7 mouse cellular contexts compared by ENCODE assay signal in genomic region chr16:66585698-66586284, GRCm38 (mm10).
DNase-seq lines count a peak whose midpoint lies in the region; ATAC-seq and TF ChIP-seq lines count a peak whose summit lies in the region.

No protein-coding gene starts in this region.

- H3K4me2 ChIP-seq in liver, embryonic 11.5 days: no peak overlapping the region
- H3K4me2 ChIP-seq in embryonic facial prominence, embryonic 14.5 days (ENCODE audit: low read depth, low read length): peak overlapping the region; percentile 23
- 0 out of 2 replicates have a peak overlapping the region, but pooled peaks have one; percentile 6 for H3K4me2 ChIP-seq in intestine, embryonic 16.5 days (ENCODE audit: low read depth, low read length)

- no peaks in the 10 kb centered on the region for H3K4me1 ChIP-seq in liver, adult 2 months (ENCODE audit: control insufficient read depth, insufficient read depth, low read length)
- H3K4me1 ChIP-seq in liver, embryonic 11.5 days (replicated peaks; ENCODE audit: control insufficient read depth, insufficient read depth, low read length): no peaks in the 10 kb centered on the region
- H3K4me1 ChIP-seq in embryonic facial prominence, embryonic 14.5 days (ENCODE audit: control insufficient read depth, insufficient read depth, low read length): no peaks in the 10 kb centered on the region
- H3K4me1 ChIP-seq in intestine, embryonic 16.5 days (ENCODE audit: control insufficient read depth, insufficient read depth, low read length): no peaks in the 10 kb centered on the region
- H3K4me1 ChIP-seq in kidney, adult 2 months (ENCODE audit: control insufficient read depth, insufficient read depth, low read length): no peaks in the 10 kb centered on the region

- TF ChIP-seq CTCF in liver, adult 2 months (IDR thresholded peaks at IDR 0.05; ENCODE audit: low read depth, low read length): no peak
- TF ChIP-seq CTCF in kidney, adult 2 months (conservative IDR thresholded peaks at IDR 0.05; ENCODE audit: insufficient read depth, insufficient read length, low read depth, low read length): no peak

- H3K27me3 ChIP-seq in liver, adult 2 months (ENCODE audit: control insufficient read depth, insufficient read depth, low read length): no peaks in the 10 kb centered on the region
- H3K27me3 ChIP-seq in liver, embryonic 11.5 days (replicated peaks; ENCODE audit: control insufficient read depth, insufficient read depth, low read length): no peaks in the 10 kb centered on the region
- H3K27me3 ChIP-seq in embryonic facial prominence, embryonic 14.5 days (replicated peaks; ENCODE audit: control insufficient read depth, insufficient read depth, low read length): no peaks in the 10 kb centered on the region
- no peaks in the 10 kb centered on the region for H3K27me3 ChIP-seq in intestine, embryonic 16.5 days (replicated peaks; ENCODE audit: control insufficient read depth, insufficient read depth, low read length)
- H3K27me3 ChIP-seq in kidney, adult 2 months (replicated peaks; ENCODE audit: control insufficient read depth, insufficient read depth, low read length): no peaks in the 10 kb centered on the region

- no peaks in the 10 kb centered on the region for H3K36me3 ChIP-seq in liver, adult 2 months (ENCODE audit: control insufficient read depth, insufficient read depth, low read length)
- H3K36me3 ChIP-seq in liver, embryonic 11.5 days (ENCODE audit: control insufficient read depth, insufficient read depth, low read length): no peaks in the 10 kb centered on the region
- H3K36me3 ChIP-seq in embryonic facial prominence, embryonic 14.5 days (ENCODE audit: control insufficient read depth, insufficient read depth, low read length): no peaks in the 10 kb centered on the region
- H3K36me3 ChIP-seq in intestine, embryonic 16.5 days (ENCODE audit: control insufficient read depth, insufficient read depth, low read length): no peaks in the 10 kb centered on the region
- H3K36me3 ChIP-seq in kidney, adult 2 months (ENCODE audit: control insufficient read depth, insufficient read depth, low read length): no peaks in the 10 kb centered on the region

- DNase-seq in liver, adult 2 months (ENCODE audit: extremely low read depth, low read depth, low spot score): peak; percentile 1
- no peak for DNase-seq in liver, embryonic 11.5 days (ENCODE audit: low spot score)
- DNase-seq in embryonic facial prominence, embryonic 14.5 days (ENCODE audit: low spot score): peak; percentile 35
- peak; percentile 63 for DNase-seq in retina, embryonic 14.5 days (ENCODE audit: low spot score)
- DNase-seq in frontal cortex, postnatal 14 days (ENCODE audit: low spot score in 2 of 2): no peak
- DNase-seq in kidney, adult 2 months: no peak

- ATAC-seq in liver, embryonic 11.5 days (replicated peaks; ENCODE audit: low FRiP score): no peak
- ATAC-seq in embryonic facial prominence, embryonic 14.5 days (ENCODE audit: low read depth): no peak
- ATAC-seq in intestine, embryonic 16.5 days: peak; percentile 88

- no peak for TF ChIP-seq POLR2A in liver, adult 2 months (IDR thresholded peaks at IDR 0.05; ENCODE audit: extremely low read depth, insufficient read depth, low read length)
- no peak for TF ChIP-seq POLR2A in kidney, adult 2 months (IDR thresholded peaks at IDR 0.05; ENCODE audit: low read depth, low read length)

- no peaks in the 10 kb centered on the region for H3K79me2 ChIP-seq in liver, adult 2 months (ENCODE audit: control insufficient read depth, insufficient read depth, low read length)

- no peaks in the 10 kb centered on the region for H3K9me3 ChIP-seq in liver, embryonic 11.5 days (ENCODE audit: control insufficient read depth, low read length)
- no peaks in the 10 kb centered on the region for H3K9me3 ChIP-seq in embryonic facial prominence, embryonic 14.5 days (ENCODE audit: control insufficient read depth, low read length)
- H3K9me3 ChIP-seq in intestine, embryonic 16.5 days (ENCODE audit: control insufficient read depth, low read length): no peaks in the 10 kb centered on the region

- no peak overlapping the region for H3K4me3 ChIP-seq in liver, adult 2 months (ENCODE audit: insufficient read depth, low read depth, low read length)
- H3K4me3 ChIP-seq in liver, embryonic 11.5 days (ENCODE audit: low read depth, low read length): no peak overlapping the region
- H3K4me3 ChIP-seq in embryonic facial prominence, embryonic 14.5 days (ENCODE audit: low read depth, low read length): no peak overlapping the region
- 0 out of 2 replicates have a peak overlapping the region, but pooled peaks have one; percentile 0 for H3K4me3 ChIP-seq in intestine, embryonic 16.5 days (ENCODE audit: low read length)
- H3K4me3 ChIP-seq in kidney, adult 2 months (ENCODE audit: insufficient read depth, low read depth, low read length): no peak overlapping the region

- no peak overlapping the region for H3K9ac ChIP-seq in liver, adult 2 months (ENCODE audit: low read depth, low read length)
- H3K9ac ChIP-seq in liver, embryonic 11.5 days (ENCODE audit: low read depth, low read length): no peak overlapping the region
- no peak overlapping the region for H3K9ac ChIP-seq in embryonic facial prominence, embryonic 14.5 days (ENCODE audit: low read depth, low read length)
- no peak overlapping the region for H3K9ac ChIP-seq in intestine, embryonic 16.5 days (ENCODE audit: low read depth, low read length)

- WGBS in liver, adult 2 months: 6% methylated on average over 12 of the region's 12 CpGs
- WGBS in liver, embryonic 11.5 days: 13% methylated on average over 12 of the region's 12 CpGs
- 15% methylated on average over 12 of the region's 12 CpGs for WGBS in embryonic facial prominence, embryonic 14.5 days
- 8% methylated on average over 12 of the region's 12 CpGs for WGBS in intestine, embryonic 16.5 days
- WGBS in kidney, adult 2 months: 9% methylated on average over 12 of the region's 12 CpGs

- H3K27ac ChIP-seq in liver, adult 2 months (replicated peaks; ENCODE audit: insufficient read depth, low read depth, low read length): no peak overlapping the region
- H3K27ac ChIP-seq in liver, embryonic 11.5 days (ENCODE audit: low read depth, low read length): no peak overlapping the region
- no peak overlapping the region for H3K27ac ChIP-seq in embryonic facial prominence, embryonic 14.5 days (replicated peaks; ENCODE audit: low read depth, low read length)
- H3K27ac ChIP-seq in intestine, embryonic 16.5 days (ENCODE audit: low read length): no peak overlapping the region
- no peak overlapping the region for H3K27ac ChIP-seq in kidney, adult 2 months (ENCODE audit: insufficient read depth, low read depth, low read length)

Comparison
In these comparisons a context has a peak if more than half of its experiments do, and no peak if none do; other contexts are left out.
1. DNase-seq: peak in liver, adult 2 months (single experiment), embryonic facial prominence, embryonic 14.5 days (single experiment) and retina, embryonic 14.5 days (single experiment); none in liver, embryonic 11.5 days (single experiment), frontal cortex, postnatal 14 days (0 of 2) and kidney, adult 2 months (single experiment).